Mouse (Mus musculus) right cerebral cortex, postnatal 36 days (tissue): ENCODE measurements around the gene Ip6k3.

Source experiments
- DNase-seq, 2 experiments: peaks; one replicate each; pipeline ENCODE4 v3.0.0; 2022; ENCODE audit warnings: low spot score in 2 of 2, mixed read lengths in 1 of 2

The Ip6k3 gene

GRCm38 (mm10) chr17:27122701-27123100, 44.9 kb downstream of the Ip6k3 start:
- no peak for DNase-seq

- no peak for DNase-seq
These were observed 45.8 kb downstream of the Ip6k3 start for GRCm38 (mm10) chr17:27121781-27122180.

- DNase-seq, result no peak
These were observed 46.3 kb downstream of the Ip6k3 start for GRCm38 (mm10) chr17:27121266-27121665.

GRCm38 (mm10) chr17:27120561-27121024, 47.0 kb downstream of the Ip6k3 start:
- peak; percentile 56 to 57 for DNase-seq

GRCm38 (mm10) chr17:27119954-27120353, 47.6 kb downstream of the Ip6k3 start:
- DNase-seq, result no peak

- no peak for DNase-seq
These were observed 48.1 kb downstream of the Ip6k3 start for GRCm38 (mm10) chr17:27119540-27119895.

GRCm38 (mm10) chr17:27118676-27119539, 48.7 kb downstream of the Ip6k3 start:
- no peak for DNase-seq

GRCm38 (mm10) chr17:27110072-27110471, 57.5 kb downstream of the Ip6k3 start:
- no peak for DNase-seq

GRCm38 (mm10) chr17:27107936-27108335, 59.7 kb downstream of the Ip6k3 start:
- no peak for DNase-seq

- no peak for DNase-seq
These were observed 60.9 kb downstream of the Ip6k3 start for GRCm38 (mm10) chr17:27106745-27107144.

GRCm38 (mm10) chr17:27105698-27106470, 61.7 kb downstream of the Ip6k3 start:
- no peak for DNase-seq

GRCm38 (mm10) chr17:27101675-27102074, 65.9 kb downstream of the Ip6k3 start:
- no peak for DNase-seq

GRCm38 (mm10) chr17:27095690-27096089, 71.9 kb downstream of the Ip6k3 start:
- DNase-seq, result peak in 1 of 2 experiments; percentile 24
